Mouse (Mus musculus): ENCODE data around the gene Haus3.

Gene Haus3

GRCm38 (mm10) chr5:34186961-34187391, 17.6 kb upstream of the Haus3 start:
- no peak for DNase-seq (ENCODE audit: low read depth, low spot score)

DNA sequence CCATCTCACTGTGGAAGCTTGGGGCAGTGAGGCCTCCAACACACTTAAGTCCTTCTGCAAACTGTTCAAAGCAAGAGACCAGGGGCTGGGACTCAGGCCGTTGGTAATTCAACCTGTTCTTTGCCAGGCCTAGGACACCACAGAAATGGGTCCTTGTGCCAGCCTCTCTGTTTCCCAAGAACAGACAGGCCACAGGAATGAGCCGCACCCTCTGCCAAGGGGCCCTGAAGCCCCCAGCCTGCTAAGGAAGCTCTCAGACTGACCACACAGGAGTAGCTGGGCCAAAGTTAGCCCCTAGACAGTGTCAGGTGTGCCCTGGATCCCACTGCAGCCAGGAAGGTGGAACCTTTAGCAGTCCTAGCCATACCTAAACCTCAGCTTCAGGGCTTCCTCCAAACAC, 17.1 kb upstream of the Haus3 start:
- no peak for DNase-seq (ENCODE audit: low read depth, low spot score)

DNA sequence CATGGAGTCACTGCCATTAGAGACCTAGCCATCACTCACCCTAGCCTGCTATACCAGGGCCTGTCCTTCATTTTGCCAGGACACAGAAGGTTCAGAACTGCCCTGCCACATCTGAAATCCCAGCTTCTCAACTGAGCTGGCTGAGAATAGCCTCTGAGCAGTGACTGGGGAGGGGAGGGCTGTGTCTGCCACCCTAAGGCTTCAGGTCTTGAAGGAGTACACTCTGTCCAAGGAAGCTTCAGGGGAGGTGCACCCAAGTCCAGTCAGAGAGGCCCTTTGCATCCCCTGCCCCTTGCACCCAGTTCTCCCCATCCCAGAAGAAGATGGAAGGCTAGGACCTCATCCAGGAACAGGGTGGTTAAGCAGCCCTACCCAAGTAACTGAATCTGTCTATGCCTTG, 16.5 kb upstream of the Haus3 start:
- DNase-seq (ENCODE audit: low read depth, low spot score) = no peak

- DNase-seq (ENCODE audit: low read depth, low spot score) = no peak
Observed at GRCm38 (mm10) chr5:34185051-34185580, 15.8 kb upstream of the Haus3 start.

- DNase-seq (ENCODE audit: low read depth, low spot score) = no peak
Observed at GRCm38 (mm10) chr5:34183976-34184375, 14.6 kb upstream of the Haus3 start.

GRCm38 (mm10) chr5:34183156-34183880, 14.0 kb upstream of the Haus3 start:
- DNase-seq (ENCODE audit: low read depth, low spot score) = no peak

- no peak for DNase-seq (ENCODE audit: low read depth, low spot score)
Observed at GRCm38 (mm10) chr5:34182486-34182885, 13.2 kb upstream of the Haus3 start.

GRCm38 (mm10) chr5:34177821-34178220, 8.5 kb upstream of the Haus3 start:
- DNase-seq (ENCODE audit: low read depth, low spot score) = no peak

GRCm38 (mm10) chr5:34177091-34177490, 7.8 kb upstream of the Haus3 start:
- no peak for DNase-seq (ENCODE audit: low read depth, low spot score)

- no peak for DNase-seq (ENCODE audit: low read depth, low spot score)
Observed at GRCm38 (mm10) chr5:34176691-34177090, 7.4 kb upstream of the Haus3 start.

GRCm38 (mm10) chr5:34175403-34175694, 6.0 kb upstream of the Haus3 start:
- no peak for DNase-seq (ENCODE audit: low read depth, low spot score)

- no peak for DNase-seq (ENCODE audit: low read depth, low spot score)
Observed at GRCm38 (mm10) chr5:34174550-34175402, 5.4 kb upstream of the Haus3 start.

- DNase-seq (ENCODE audit: low read depth, low spot score) = no peak
Observed at GRCm38 (mm10) chr5:34174021-34174420, 4.7 kb upstream of the Haus3 start.

DNA sequence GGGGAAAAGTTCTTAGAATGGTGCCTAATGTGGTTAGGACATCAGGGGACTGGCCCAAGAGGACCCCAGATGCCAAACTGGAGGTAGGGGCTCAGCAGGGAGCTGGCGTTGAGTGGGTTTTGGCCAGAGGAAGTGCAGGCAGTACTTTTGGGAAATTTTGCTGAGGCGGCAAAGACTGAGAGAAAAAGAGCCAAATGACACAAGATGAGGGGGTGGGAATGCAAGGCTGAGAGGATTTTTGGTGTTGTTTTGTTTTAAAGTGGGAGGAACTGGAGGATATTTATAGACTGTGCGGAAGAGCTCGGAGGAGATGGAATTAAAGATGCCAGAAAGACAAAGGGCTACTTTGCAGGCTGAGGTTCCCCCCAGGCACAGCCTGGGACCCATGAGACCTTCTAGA, 1.4 kb upstream of the Haus3 start:
- DNase-seq (ENCODE audit: low read depth, low spot score) = no peak

DNA sequence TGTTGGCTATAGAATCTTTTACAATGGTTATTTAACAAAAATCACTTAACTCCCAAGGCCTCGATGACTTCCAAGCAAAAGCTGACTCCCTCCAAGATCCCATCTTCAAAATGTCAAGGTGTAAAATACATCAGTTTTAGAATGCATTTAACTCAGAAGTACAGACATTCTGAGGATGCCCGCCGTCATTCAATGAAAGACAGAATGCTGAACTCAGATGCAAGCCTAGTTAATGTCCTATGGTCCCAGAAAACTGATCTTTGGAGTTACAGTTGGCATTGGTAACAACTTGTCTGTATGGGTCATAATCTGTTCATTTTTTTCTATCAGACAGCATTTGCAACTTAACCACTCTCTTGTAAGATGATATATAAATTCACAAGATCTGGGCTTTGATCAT, 627 bp upstream of the Haus3 start:
- DNase-seq (ENCODE audit: low read depth, low spot score) = no peak

DNA sequence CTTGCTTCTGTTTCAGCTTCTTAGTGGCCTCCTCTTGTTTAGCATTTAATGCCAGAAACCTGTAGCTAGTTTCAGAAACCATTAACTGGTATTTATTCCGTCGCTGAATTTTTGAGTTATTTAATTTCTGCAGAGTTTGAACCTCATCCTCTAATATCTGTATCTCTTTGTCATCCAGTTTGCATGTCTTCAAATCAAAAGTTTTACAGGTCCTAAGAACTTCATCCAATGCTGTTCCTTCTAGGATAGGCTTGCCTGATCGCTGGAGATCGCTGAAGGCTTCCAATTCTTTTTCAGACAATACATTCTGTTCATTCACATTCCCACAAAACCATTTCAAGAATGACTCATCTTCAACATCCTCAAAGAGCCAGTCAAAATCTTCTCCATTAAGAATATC, 1.5 kb downstream of the Haus3 start:
- DNase-seq (ENCODE audit: low read depth, low spot score) = no peak

GRCm38 (mm10) chr5:34165793-34166192, 3.5 kb downstream of the Haus3 start:
- no peak for DNase-seq (ENCODE audit: low read depth, low spot score)

- DNase-seq (ENCODE audit: low read depth, low spot score) = no peak
Observed at GRCm38 (mm10) chr5:34148476-34148875, 20.9 kb downstream of the Haus3 start.

DNA sequence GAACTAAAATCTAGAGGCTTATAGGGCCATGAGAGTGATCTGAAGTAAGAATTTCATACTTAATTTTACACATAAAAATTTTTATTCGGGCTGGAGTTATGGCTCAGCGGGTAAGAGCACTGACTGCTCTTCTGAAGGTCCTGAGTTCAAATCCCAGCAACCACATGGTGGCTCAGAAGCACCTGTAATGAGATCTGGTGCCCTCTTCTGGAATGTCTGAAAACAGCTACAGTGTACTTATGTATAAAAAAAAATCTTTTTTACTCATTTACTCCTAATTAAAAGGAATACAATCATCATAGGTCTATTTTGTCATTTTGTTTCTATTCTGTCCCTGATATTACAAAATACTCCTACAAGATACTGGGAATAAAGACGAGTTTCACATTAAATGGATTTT, 21.8 kb downstream of the Haus3 start:
- no peak for DNase-seq (ENCODE audit: low read depth, low spot score)

- DNase-seq (ENCODE audit: low read depth, low spot score) = no peak
Observed at GRCm38 (mm10) chr5:34139751-34140150, 29.6 kb downstream of the Haus3 start.

DNA sequence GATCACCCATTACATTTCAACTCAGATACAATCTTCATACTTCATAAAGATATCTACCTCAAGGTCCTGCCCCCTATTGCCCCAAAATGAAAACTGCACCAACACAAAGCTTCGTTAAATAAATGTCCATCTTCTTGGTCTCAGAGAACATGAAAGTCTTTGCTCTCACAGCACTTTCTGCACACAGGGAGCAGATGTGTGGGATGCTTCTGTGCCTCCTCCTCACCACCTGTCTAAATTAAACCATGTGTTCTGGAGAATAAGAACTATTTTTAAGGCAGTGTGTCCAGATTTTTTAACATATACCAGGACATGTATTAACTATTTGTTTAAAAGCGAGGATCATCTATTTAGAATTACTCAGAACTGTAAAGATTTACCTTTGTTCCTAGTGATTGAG, 36.6 kb downstream of the Haus3 start:
- DNase-seq (ENCODE audit: low read depth, low spot score) = no peak

DNA sequence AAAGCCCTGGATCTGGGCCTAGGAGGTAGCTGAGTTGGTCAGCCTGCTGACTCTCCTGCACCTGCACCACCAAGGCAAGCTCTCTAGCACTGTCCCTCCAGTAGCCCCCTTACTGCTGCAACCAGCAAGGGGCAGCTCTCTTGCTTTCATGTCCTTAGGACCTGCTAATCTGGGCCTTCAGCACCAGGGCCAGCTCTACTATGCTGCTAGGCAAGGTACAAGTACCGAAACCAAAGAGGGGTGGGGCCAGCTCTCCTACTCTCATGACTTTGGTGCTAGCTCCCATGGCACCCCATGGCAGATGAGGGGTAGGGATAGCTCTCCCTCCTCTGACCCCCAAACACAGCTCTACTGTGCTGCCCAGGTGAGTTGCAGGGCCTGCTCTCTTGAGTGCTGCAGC, 45.2 kb downstream of the Haus3 start:
- DNase-seq (ENCODE audit: low read depth, low spot score) = no peak

Measured in retina, adult 2 months (tissue).